In the genomic region with DNA sequence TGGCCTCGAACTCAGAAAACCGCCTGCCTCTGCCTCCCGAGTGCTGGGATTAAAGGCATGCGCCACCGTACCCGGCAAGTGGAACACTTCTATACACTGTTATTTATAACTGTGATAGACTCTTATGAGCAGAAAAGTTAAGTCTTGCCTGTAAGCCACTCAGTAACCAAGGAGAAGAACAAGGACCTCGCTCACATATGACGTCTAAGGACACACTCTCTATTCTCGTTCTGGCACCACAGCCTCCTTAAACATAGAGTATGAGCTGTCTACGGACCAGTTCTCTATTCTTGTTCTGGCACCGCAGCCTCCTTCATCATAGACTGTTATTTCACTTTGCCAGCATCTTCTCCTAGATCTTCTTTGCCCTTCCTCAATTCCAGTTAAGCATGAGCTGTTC, we compare ENCODE assay signal across 17 mouse cellular contexts.
"Had no signal": no experiment of that assay in that cellular context is flagged by ENCODE, and none has a peak within 500 bp of the region (broad histone marks: within the 10 kb centered on the region; RNA-seq: fewer than 3 reads in every experiment).

No protein-coding gene starts in this region.

- H3K36me3 ChIP-seq: neural tube, embryonic 12.5 days; neural tube, embryonic 13.5 days; neural tube, embryonic 15.5 days; stomach, embryonic 15.5 days had no signal

- H3K9me3 ChIP-seq: neural tube, embryonic 12.5 days; neural tube, embryonic 13.5 days; neural tube, embryonic 15.5 days; stomach, embryonic 15.5 days had no signal

- H3K27me3 ChIP-seq: neural tube, embryonic 12.5 days; neural tube, embryonic 13.5 days; neural tube, embryonic 15.5 days; stomach, embryonic 15.5 days had no signal

- H3K9ac ChIP-seq: neural tube, embryonic 12.5 days; neural tube, embryonic 13.5 days; neural tube, embryonic 15.5 days; stomach, embryonic 15.5 days had no signal

- H3K4me1 ChIP-seq: neural tube, embryonic 12.5 days; neural tube, embryonic 13.5 days; neural tube, embryonic 15.5 days; stomach, embryonic 15.5 days had no signal

- H3K4me3 ChIP-seq: neural tube, embryonic 12.5 days; neural tube, embryonic 13.5 days; neural tube, embryonic 15.5 days; stomach, embryonic 15.5 days had no signal

- H3K27ac ChIP-seq: neural tube, embryonic 12.5 days; neural tube, embryonic 13.5 days; neural tube, embryonic 15.5 days; stomach, embryonic 15.5 days; stomach, postnatal 0 days had no signal

- H3K4me2 ChIP-seq: neural tube, embryonic 12.5 days; neural tube, embryonic 13.5 days; neural tube, embryonic 15.5 days; stomach, embryonic 15.5 days had no signal

- DNase-seq: retina, postnatal 1 day; right cerebral cortex, adult 18-20 months; right cerebral cortex, postnatal 14 days; right cerebral cortex, postnatal 25 days; right cerebral cortex, postnatal 4 days; spleen, adult 18-20 months; thymus, adult 18-20 months; thymus, adult 2 months; thymus, postnatal 14 days; thymus, postnatal 25 days; thymus, postnatal 36 days; thymus, postnatal 4 days had no signal
